Mouse (Mus musculus): ENCODE data around the gene Qrich2.

- TF ChIP-seq POLR2A (IDR thresholded peaks at IDR 0.05; ENCODE audit: low read depth, low read length) (no peak), USF1 (IDR thresholded peaks at IDR 0.05; ENCODE audit: low read depth, low read length) (no peak), MEF2A (IDR thresholded peaks at IDR 0.05; ENCODE audit: borderline replicate concordance, low read depth, low read length) (no peak), ZMIZ1 (IDR thresholded peaks at IDR 0.05; ENCODE audit: low read depth, low read length) (no peak), EP300 (IDR thresholded peaks at IDR 0.05; ENCODE audit: low read length) (0 out of 2 replicates have a peak, but pooled peaks have one; percentile 33), POLR2AphosphoS2 (IDR thresholded peaks at IDR 0.05; ENCODE audit: low read depth, low read length) (no peak), CHD2 (IDR thresholded peaks at IDR 0.05; ENCODE audit: low read length) (no peak), PAX5 (IDR thresholded peaks at IDR 0.05; ENCODE audit: low read length) (no peak), RCOR1 (conservative IDR thresholded peaks at IDR 0.05; ENCODE audit: low read depth, low read length) (0 out of 2 replicates have a peak, but pooled peaks have one; percentile 8), MAFK (IDR thresholded peaks at IDR 0.05; ENCODE audit: insufficient replicate concordance, low read length) (no peak), CTCF (conservative IDR thresholded peaks at IDR 0.05 in 1 of 2, IDR thresholded peaks at IDR 0.05 in 1 of 2; ENCODE audit: low read depth in 2 of 2, low read length in 2 of 2) (no peak), MYC (IDR thresholded peaks at IDR 0.05; ENCODE audit: low read depth, low read length) (no peak), JUND (conservative IDR thresholded peaks at IDR 0.05; ENCODE audit: low read depth, low read length) (no peak)
Observed at GRCm38 (mm10) chr11:116423214-116423613, 42.8 kb downstream of the Qrich2 start.

Data from CH12.LX (cell line).